Comparison of ENCODE assay signal across 7 mouse cellular contexts in the genomic region with DNA sequence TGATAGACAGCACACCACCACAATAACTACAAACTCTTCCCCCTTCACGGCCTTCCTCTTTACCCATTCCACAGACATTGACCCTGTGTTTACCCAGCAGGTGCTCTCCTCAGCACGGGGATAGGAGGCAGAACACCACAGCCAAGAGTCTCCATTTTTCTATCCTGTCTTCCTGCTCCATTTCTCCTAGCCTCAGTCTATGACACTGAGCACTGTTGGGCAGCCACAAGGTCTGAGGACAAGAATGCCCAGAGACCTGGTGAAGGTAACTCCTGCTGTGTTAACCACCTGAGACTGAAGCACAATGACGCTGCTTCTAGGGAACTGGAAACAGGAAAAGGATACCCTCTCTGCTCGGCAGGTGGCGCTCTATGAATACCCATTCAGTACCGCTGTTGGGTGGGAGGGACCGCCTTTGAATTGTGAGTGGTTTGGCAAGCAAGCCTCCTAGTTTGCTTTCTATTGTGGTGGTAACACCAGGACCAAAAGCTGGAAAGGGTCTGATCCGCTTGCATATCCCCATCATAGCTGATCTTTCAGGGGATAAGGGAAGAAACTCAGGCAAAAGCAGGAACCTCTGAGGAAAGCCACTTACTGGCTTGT. TPM values are rescaled to one million over a fixed set of nuclear protein-coding genes. Genes with fewer than 3 reads are reported as not detected.
DNase-seq lines count a peak whose midpoint lies in the region; ATAC-seq lines count a peak whose summit lies in the region.

No protein-coding gene starts in this region.

- DNase-seq in R1 (ENCODE audit: low read depth, low spot score) = peak; percentile 92
- DNase-seq in c-Kit-positive CD71-positive TER-119-positive erythroid progenitor cells, embryonic 14.5 days (ENCODE audit: low spot score) = peak; percentile 77
- peak; percentile 63 for DNase-seq in left cerebral cortex, adult 11 months (ENCODE audit: low spot score)
- peak; percentile 36 for DNase-seq in skeletal muscle tissue, adult 2 months (ENCODE audit: low read depth, low spot score)

- H3K27ac ChIP-seq in forebrain, embryonic 13.5 days = no peak overlapping the region

- H3K4me2 ChIP-seq in forebrain, embryonic 13.5 days = no peak overlapping the region

- H3K36me3 ChIP-seq in forebrain, embryonic 13.5 days (ENCODE audit: poor library complexity, severe bottlenecking) = peaks cover 97% of the 10 kb centered on the region

- 43% methylated on average over 8 of the region's 8 CpGs for WGBS in forebrain, embryonic 13.5 days

- no peak overlapping the region for H3K9ac ChIP-seq in forebrain, embryonic 13.5 days

- H3K4me3 ChIP-seq in forebrain, embryonic 13.5 days = no peak overlapping the region

- peak; percentile 61; the same call in 1 of the 2 replicates for ATAC-seq in forebrain, embryonic 13.5 days
- peak; percentile 80 to 97 for ATAC-seq in hematopoietic stem cell, adult 5-6 weeks (replicated peaks in 1 of 2; ENCODE audit: insufficient read depth in 1 of 2, low FRiP score in 2 of 2, low TSS enrichment in 1 of 2, low read depth in 1 of 2, poor library complexity in 2 of 2, severe bottlenecking in 2 of 2)
- peak; percentile 100 for ATAC-seq in megakaryocyte progenitor cell, adult 5-6 weeks (replicated peaks; ENCODE audit: poor library complexity)

- no peaks in the 10 kb centered on the region for H3K27me3 ChIP-seq in forebrain, embryonic 13.5 days

- no peaks in the 10 kb centered on the region for H3K9me3 ChIP-seq in forebrain, embryonic 13.5 days (replicated peaks)

- no peaks in the 10 kb centered on the region for H3K4me1 ChIP-seq in forebrain, embryonic 13.5 days

RNA-seq across cellular contexts. Expression of a gene that starts 13.4 kb away (rescaled TPM):
- polyA plus RNA-seq in forebrain, embryonic 13.5 days (2015; fragmentation: Nextera tagmentation; extraction: Ambion mirVana) = 63.0 and 74.8 TPM in 2 replicates
- 17.8 and 19.9 TPM in 2 replicates for total RNA-seq in hematopoietic stem cell, adult 5-6 weeks (2017)
- 41.1 and 43.1 TPM in 2 replicates for total RNA-seq in megakaryocyte progenitor cell, adult 5-6 weeks (2015)
- 19.5 and 20.6 TPM in 2 replicates for total RNA-seq in megakaryocyte progenitor cell, adult 5-6 weeks (2017)

RNA-seq across cellular contexts. Expression of a gene that starts 14.2 kb away (rescaled TPM):
- polyA plus RNA-seq in forebrain, embryonic 13.5 days (2015; fragmentation: Nextera tagmentation; extraction: Ambion mirVana) = 39.9 and 41.9 TPM in 2 replicates
- 35.4 and 35.7 TPM in 2 replicates for total RNA-seq in hematopoietic stem cell, adult 5-6 weeks (2017)
- total RNA-seq in megakaryocyte progenitor cell, adult 5-6 weeks (2015) = 7.0 and 9.2 TPM in 2 replicates
- 37.1 and 39.0 TPM in 2 replicates for total RNA-seq in megakaryocyte progenitor cell, adult 5-6 weeks (2017)

RNA-seq across cellular contexts. Expression of a gene that starts 21.9 kb away (rescaled TPM):
- 42.9 and 57.3 TPM in 2 replicates for polyA plus RNA-seq in forebrain, embryonic 13.5 days (2015; fragmentation: Nextera tagmentation; extraction: Ambion mirVana)
- 44.7 and 76.6 TPM in 2 replicates for total RNA-seq in hematopoietic stem cell, adult 5-6 weeks (2017)
- 129 and 146 TPM in 2 replicates for total RNA-seq in megakaryocyte progenitor cell, adult 5-6 weeks (2015)
- total RNA-seq in megakaryocyte progenitor cell, adult 5-6 weeks (2017) = 84.5 and 107 TPM in 2 replicates

Comparison
In these comparisons a context has a peak if more than half of its experiments do, and no peak if none do; other contexts are left out.
1. DNase-seq: peak in every context shown above with its lines; median percentile 92 in R1; 77 in c-Kit-positive CD71-positive TER-119-positive erythroid progenitor cells, embryonic 14.5 days; 63 in left cerebral cortex, adult 11 months; 36 in skeletal muscle tissue, adult 2 months.